Mouse (Mus musculus) c-Kit-negative CD71-positive TER-119-positive erythroid progenitor cells, embryonic 14.5 days (primary cell): ENCODE results near the gene Evx1.

Experiments used
- DNase-seq: peaks from one replicate; pipeline ENCODE4 v3.0.0-alpha.2; 2013; ENCODE audit warnings: low read depth, low spot score

Gene Evx1

DNA sequence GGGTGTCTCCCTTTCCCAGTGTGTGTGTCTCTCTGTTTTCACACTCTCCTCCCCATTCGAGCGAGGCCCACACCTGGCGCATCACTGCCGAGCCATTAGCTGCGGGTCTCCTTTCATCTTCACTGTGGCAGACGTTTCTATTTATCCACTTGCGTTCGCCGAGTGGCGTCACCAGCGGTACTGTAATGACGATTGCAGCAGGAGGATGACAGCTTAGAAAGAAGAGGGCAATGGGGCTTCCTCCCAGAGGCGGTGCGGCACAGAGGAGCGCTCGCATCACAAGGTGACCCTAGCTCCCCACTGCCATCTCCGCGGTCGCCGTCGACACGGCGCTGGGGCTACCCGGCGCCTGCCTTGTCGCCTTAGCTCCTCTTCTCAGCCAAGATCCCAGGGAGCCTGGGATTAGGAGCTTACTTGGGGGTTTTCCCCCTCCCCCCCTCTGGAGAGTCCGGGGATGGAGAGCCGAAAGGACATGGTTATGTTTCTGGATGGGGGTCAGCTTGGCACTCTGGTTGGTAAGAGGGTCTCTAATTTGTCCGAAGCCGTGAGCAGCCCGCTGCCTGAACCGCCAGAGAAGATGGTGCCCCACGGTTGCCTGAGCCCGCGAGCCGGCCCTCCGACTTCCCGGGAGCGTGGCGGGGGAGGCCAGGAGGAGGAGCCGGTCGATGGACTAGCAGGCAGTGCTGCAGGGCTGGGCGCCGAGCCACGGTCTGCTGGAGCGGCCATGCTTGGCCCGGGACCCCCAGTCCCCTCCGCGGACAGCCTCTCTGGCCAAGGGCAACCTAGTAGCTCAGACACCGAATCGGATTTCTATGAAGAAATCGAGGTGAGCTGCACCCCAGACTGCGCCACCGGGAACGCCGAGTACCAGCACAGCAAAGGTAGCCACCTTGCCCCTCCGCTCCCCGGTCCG is at the start of gene Evx1:
Gene Evx1 (plus strand): TSS at position 108 of the 913 bp plus-strand sequence.
- no peak for DNase-seq

DNA sequence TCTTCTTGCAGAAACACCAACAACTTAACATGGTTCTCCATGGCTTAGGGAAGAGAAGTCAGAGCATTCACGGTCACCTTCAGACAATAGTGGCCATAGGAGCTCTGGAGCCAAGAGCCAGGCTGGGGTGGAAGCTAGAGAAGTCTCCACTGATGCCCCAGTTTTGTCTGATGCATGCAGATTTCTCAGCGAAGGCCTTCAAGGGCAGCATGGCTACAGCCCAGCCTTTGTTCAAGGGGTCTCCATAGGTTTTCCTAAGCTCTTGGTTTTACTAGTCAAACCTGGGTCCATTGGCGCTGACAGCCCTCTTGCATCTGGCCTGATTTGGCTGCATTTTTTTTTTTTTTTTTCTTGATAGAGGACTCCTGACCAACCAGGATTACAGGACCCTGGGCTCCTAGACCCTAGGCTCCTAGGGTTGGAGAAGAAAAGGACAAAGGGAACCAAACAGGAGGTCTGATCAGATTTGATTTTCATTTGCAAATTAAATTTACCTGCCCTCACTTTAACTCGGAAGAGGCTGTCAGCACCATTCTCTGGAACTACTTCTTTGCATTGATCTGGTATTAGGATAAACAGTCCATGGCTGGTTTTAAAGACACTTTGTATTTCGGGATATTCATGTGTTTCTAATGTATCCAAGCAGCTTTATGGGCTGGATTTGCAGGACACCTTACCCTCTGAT is 49.0 kb upstream of the Evx1 start:
- DNase-seq = no peak

DNA sequence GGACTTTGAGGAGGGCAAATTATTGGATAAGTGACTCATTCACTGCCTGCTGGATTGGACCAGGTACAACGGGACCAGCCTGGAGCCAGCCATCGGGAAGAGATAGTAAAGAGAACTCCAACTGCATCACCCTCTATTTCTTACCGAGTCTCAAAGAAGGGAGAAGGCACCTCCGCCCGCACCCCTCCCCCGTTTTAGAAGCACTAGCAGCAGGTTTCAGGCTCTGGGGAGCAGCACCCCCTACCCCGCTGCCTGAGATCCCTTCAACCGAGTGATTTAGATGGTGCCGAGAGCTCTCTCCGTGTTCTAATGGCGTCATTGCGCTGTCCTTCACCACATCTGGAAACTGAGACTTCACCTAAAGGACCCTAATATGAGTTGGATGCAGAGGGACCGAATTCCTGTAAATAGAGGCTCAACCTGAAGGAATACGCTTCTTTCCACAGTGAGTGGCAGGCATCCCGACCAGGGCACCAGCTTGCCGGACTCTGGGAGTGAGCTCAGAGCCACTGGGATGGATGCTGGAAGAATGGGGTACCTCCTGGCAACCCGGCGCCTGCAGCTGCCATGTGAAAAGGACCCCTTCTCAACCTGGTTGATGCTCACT is 47.9 kb upstream of the Evx1 start:
- no peak for DNase-seq

DNA sequence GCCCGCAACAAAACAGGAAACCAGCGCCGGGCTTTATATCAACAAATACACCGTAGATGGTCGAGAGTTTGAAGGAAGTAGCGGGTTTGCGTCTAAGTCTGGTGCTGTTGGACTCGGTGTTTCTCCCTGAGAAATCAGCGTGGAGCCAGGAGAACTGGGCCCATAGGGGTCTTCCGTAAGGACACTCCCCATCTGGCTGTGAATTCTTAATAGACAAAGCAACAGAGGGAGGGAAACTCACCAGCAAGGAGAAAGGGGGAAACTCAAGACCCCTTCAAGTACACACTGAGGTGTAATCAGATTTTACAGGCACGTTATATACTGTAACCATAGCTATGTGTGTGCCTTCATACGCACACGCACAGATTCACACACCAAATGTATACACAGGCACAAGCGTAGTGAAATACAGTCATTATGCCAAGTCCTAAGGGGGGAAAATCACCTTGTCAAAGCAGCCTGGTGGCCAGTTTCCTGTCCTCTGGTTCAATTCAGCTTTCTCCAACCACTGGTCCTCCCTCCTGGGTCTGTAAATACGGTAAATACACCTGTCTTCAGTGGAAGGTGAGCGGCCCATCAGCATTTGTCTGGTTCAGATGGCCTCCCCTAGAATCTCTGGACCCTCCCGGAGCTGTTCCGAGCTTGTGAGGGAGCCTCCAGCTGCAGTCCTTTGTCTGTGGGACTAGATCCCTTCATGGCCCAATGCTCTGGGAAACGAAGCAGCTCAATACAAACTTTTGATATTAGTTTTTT is 47.2 kb upstream of the Evx1 start:
- DNase-seq = no peak

DNA sequence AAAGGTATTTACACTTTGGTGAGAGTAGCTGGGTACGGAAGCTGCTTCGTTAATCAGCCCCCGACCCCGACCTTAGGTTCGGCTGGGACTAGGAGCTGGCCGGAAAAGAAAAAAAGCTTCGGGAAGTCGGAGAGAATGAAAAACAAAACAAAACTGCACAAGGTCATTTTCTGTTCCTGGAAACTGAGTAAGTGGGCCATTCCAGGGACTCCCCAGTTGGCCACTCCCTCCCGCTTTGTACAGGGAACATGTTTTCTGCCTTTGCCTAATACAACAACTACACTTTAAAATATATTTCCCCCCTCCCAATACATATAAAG is 46.7 kb upstream of the Evx1 start:
- DNase-seq = no peak

DNA sequence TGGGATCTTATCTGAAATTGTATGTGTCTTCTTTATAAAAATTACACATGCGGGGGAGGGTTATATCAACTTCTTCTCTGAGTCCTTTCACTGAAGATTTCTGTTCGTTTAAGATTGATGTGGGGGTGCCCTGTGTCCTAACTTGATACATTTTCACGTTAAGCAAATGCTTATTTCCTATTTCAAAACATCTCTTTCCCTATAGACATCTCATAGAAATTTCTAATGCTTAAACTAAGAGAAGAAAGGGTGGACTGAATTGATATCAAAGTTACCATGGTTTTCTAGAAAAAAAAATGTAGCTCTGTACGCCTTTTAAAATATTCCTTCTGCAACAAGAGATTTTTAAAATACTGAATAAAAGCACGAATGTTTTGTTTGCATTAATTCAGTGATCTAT is 46.1 kb upstream of the Evx1 start:
- DNase-seq = no peak

DNA sequence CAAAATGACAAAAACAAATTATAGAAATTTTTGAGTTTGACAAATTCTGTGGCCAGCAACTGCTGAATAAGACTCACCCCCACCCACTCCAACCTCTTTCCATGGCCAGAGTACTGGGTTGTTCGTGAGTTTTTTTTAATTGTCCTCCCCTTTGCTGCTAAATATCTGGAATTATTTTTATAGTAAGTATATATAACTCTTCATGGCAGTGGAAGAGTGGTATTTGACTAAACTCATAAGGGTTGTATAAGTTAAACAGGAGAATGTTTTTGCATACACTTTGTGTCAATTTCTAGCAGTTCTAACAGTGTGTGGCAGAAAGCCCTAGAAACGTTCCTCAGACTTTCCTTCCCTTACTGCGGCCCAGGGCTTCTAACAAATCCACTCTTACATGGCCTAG is 45.6 kb upstream of the Evx1 start:
- DNase-seq = no peak

DNA sequence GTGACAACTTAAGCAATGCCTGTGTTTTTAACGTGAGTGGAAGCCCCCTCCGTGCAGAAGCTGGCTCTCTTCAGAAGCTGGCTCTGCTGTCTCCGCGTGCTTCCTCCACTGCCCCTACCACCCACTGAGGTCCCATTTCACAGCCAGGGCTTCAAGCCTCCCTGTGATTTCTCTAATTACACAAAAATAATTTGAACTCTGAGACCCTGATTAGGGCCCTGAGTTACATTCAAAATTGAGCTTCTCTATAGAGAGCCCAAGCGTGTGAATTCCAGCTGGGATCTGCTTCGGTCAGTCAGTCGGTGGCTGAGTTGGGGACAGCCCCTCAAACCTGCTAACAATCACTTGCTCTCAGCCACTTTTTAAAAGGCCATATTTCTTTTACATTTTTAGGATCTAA is 45.0 kb upstream of the Evx1 start:
- DNase-seq = no peak

DNA sequence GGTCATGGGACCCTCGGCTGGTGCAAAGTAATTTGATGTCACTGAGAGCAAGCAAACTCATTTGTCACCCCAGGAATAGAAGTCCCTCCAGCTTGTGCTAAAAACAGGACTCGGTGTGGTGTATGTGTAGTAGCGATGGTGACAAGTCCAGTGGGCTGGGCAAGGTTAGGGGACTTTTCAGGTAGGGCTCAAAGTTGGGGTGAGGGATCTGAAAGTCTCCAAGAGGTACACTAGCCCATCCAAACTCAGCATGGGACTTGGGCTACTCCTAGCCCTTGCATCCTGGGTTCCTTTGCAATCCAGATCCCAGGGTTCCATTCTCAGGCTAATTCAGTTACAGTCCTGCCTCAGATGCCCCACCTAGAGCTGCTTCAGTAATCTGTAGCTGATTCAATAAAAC is 44.5 kb upstream of the Evx1 start:
- DNase-seq = no peak

DNA sequence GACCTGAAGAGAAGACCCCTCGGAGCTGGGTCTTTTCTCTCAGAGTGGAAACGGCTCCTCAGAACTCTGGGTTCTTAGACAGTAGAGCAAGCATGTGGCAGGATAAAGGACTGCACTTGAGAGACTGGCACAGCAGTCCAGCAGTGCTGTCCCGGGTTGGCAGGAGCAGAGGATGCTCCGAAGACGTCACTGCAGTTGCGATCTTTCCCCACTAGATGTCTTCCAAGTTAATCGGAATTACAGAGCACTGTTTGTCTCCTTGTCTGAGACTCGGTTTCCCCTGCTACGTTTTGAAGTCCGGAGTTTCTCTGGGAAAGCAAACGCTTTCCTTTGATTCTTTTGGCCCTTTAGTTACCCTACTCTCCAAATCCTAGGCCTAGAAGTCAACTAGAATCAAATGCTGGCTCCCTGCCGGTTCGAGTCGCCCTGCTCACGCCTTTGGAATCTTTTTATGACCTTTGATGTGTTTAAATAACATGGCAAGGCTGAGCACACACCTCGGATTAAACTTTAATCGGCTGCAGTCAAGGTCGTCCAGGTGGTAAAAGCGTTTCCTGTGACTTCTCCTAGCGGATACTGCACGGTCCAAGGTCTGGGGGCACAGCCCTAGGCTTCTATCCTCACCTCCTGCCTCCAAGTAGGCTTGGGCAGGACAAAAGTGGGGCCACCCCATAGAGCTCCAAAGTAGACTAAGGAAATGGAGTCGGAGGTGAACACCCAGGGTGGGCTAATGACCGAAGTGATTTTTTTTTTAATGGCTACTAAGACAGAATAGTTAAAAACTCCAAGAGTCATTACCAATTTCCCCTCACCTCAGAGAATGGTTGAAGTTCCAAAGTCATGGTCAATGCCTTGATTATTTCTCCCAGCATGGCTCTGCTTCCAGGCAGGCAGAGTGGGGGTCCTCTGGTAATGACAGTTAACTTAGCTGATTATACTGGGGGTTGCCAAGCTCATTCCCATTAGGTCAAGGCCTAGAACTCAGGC is 42.5 kb upstream of the Evx1 start:
- no peak for DNase-seq

DNA sequence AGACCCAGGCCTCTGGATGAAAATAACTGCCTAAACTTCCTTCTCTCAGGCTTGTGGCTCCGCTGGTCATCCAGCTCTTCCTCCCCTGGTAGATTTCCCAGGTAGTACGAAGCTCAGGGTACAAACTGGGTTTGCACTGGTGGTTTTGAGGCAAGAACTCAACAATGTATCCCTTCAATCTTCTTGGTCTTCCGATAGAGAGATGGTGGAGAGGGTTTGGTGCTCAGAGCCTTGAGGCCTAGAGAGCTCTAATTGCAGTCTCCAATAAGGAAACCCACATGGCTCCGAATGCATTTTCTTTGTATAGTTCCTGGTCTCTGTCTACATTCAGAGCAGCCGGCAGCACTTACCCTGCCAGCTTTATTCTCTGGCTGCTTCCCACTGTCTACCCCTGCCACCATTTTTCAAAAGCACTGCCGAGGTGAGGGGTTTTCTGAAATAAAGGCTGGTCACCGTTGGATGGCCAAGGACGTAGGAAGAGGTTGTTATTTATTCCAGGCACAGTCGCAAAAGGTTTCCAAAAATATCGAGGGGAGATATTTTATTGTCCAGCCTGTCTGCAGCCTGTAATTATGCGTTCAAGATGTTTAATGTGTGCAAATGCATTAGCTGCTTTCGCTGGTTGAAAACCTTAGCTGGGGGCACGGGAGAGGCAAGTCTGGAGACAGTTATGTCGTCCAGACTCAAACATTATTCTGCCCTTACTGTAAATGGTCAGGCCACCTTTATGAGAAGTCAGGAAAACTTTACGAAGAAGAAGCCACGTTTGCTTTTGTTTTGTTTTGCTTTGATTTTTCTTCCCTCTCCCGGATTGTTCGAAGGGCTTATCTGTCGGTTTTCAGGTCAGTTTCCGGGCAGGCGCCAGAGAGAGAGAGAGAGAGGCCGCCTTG is 40.3 kb upstream of the Evx1 start:
- no peak for DNase-seq

DNA sequence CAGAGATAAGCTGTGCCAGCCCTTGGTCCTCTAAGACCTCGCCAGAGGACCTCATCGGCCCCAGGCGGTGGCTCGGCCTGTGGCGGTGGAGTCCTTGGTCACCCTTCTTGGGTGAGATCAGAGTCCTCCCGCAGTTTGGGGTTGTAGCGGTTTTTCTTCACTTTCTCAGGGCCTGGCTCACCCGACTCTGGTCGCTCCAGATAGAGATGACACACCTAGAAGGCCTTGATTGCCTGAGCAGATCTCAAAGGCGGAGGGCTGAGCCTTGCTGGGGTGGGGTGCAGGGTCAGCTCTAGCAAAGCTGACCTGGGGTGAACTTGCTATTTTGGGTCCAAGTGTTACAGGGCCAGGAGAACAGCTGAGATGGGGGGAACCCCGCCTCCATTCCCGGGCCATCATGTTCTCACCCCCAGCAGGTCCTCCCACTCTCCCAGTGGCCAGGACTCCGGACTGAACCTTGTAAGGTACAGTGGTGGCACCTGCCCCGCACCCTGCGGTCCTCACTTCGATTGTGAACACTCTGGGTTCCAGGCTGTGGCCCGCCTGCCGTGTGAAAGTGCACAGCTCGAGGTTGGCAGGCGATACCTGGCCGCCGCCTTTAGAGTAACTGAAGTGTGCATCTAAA is 39.5 kb upstream of the Evx1 start:
- DNase-seq = no peak

DNA sequence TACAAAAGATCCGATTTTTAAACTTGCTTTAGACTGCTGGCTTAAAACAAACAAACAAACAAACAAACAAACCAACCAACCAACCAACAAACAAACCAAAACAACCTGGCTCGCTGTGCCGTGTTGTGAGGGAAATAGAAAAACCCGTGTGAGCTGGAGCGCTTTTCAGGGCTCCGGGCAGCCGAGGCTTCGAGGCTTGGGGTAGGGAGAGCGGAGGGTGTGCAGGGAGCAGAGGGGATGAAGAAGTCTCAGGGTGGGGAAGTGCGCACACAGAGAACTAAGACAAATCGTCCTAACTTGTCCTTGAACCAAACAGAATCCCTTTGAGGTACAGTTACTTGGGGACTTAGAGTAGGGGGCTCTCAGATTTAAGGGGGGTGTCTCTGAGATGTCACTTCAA is 38.7 kb upstream of the Evx1 start:
- DNase-seq = no peak

DNA sequence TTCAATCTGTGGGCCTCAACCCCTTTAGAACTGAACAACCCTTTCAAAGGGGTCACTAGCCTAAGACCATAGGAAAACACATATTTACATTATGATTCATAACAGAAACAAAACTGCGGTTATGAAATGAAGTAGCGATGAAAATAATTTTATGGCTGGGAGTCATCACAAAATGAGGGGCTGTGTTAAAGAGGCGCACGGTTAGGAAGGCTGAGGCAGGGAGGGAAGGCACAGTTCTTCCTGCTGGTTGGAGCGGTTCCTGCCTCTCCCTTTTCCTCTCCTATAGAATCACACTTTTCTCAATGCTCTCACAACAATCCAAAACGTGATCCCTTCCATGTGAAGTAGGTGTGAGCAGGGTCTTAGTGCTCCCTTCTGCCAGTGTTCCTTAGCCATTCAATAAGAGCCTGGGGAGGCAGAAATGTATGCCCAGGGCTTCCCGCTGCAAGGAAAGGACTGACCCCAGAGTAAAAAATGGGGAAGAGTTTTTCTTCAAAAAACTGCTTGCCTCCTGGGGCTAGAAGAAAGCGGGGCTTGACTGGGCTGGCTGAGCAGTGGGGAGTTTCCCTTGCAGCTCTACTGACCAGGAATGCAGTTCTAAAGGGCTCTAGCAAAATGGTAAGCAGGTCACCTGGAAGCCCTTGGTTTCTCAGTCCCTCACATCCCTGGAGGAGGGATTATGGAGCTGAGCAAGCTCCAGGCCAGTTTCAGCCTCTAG is 37.6 kb upstream of the Evx1 start:
- DNase-seq = no peak

DNA sequence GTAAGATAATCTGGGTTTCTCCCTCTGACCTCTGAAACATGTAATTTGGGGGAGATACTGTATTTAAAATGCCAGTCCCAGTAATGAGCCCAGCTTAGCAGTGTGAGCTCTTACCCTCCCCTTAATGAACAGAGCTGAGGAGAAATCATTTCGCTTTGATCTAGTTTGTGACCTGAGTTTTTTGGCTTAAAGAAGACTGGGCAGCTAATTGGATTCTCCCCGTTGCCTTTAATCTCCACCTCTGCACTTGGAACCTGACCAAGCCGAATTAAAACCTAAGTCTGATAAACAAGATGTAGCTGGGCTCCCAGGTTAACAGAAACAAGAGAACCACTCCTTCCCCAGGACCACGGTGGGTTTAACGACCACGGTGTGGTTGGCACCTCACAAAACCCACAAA is 36.9 kb upstream of the Evx1 start:
- no peak for DNase-seq

DNA sequence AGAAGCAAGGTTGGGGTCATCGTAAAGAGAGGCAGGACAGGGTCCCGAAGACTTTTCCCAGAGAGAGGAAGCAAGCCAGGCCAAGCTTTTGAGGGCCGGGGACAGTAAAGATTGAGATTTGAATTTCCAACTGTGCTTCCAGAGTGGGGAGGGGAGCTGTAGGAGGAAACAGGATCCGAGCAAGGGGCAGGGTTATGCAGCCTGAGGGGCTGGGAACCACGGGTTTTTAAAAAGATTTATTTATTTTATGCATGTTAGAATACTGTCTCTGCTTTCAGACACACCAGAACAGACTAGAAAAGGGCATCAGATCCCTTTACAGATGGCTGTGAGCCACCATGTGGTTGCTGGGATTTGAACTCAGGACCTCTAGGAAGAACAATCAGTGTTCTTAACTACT is 36.4 kb upstream of the Evx1 start:
- DNase-seq = no peak

DNA sequence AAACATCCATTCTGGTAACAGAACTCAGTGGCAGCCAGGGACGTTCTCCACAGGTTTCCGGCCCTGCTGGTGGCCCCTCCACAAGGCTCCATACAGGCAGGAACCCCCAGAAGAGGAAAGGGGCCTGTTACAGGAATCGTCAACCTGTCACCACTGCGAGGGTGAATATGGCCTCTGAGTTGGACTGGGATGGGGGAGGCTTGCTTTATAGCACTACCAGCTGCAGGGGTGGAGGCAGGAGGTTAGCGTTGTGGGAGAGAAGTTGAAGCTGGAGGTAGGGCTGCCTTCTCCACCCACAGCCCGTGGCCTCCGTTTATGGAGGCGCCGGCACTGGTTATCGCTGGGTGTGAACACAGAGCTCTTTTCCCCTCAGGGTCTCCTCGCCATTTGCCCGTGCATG is 32.2 kb upstream of the Evx1 start:
- DNase-seq = no peak

DNA sequence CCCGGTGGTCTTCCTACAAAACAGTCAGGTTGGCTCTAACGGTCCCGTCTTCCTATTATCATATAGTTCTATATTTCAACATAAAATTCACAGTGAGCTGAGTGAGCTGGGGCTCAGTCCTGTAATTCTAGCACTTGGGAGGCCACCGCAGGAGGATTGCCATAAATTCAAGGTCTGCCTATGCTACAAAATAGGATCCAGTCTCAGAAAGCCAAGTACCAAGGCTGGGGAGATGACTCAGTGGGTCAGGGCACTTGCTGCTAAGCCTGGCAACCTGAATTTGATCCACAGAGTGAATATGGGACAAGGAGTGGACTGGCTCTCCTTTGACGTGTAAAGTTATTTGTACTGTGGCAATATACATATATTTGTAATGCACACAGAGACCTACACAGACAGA is 29.4 kb upstream of the Evx1 start:
- DNase-seq = no peak

DNA sequence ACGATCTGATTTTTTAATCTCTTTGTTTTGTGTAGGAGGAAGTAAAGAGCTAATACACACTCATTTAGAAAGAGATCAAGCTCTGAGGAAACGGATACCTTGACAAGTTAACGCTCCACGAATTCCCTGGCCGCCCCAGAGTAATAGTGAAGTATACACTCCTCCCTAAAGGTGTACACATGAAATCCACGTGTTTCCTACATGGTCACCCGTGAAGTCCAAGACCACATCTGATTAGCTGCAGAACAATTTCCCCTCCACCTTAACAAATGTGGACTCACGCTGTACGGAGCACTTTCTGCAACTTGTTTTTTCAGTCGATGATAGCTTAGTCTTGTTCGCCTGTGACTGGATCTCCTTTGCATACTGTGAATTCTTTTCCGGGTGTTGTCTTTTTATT is 23.1 kb upstream of the Evx1 start:
- no peak for DNase-seq
